Mouse (Mus musculus): ENCODE measurements around the gene Plagl1. TPM values are rescaled to one million over a fixed set of nuclear protein-coding genes. Genes with fewer than 3 reads are reported as not detected.

Plagl1 gene
- total RNA-seq, 2 experiments from 2014 or later = 145 to 147 TPM

- DNase-seq = peak; percentile 86
These were observed 30.5 kb downstream of the Plagl1 start for GRCm38 (mm10) chr10:13090596-13091424.

- DNase-seq = no peak
These were observed 32.7 kb downstream of the Plagl1 start for GRCm38 (mm10) chr10:13092996-13093395.

GRCm38 (mm10) chr10:13098895-13099294 lies 38.6 kb downstream of the Plagl1 start:
- no peak for DNase-seq

GRCm38 (mm10) chr10:13100061-13100648 lies 39.9 kb downstream of the Plagl1 start:
- no peak for DNase-seq

- no peak for DNase-seq
These were observed 42.1 kb downstream of the Plagl1 start for GRCm38 (mm10) chr10:13102360-13102759.

GRCm38 (mm10) chr10:13103838-13104237 lies 43.5 kb downstream of the Plagl1 start:
- no peak for DNase-seq

- DNase-seq = no peak
These were observed 46.8 kb downstream of the Plagl1 start for GRCm38 (mm10) chr10:13106909-13107624.

- DNase-seq = no peak
These were observed 47.8 kb downstream of the Plagl1 start for GRCm38 (mm10) chr10:13108021-13108548.

- DNase-seq = no peak
These were observed 48.5 kb downstream of the Plagl1 start for GRCm38 (mm10) chr10:13108847-13109246.

GRCm38 (mm10) chr10:13109781-13110180 lies 49.5 kb downstream of the Plagl1 start:
- DNase-seq = no peak

GRCm38 (mm10) chr10:13112849-13113248 lies 52.5 kb downstream of the Plagl1 start:
- no peak for DNase-seq

- DNase-seq = no peak
These were observed 53.3 kb downstream of the Plagl1 start for GRCm38 (mm10) chr10:13113641-13114040.

- no peak for DNase-seq
These were observed 54.7 kb downstream of the Plagl1 start for GRCm38 (mm10) chr10:13115030-13115429.

- DNase-seq = peak; percentile 23
These were observed 56.7 kb downstream of the Plagl1 start for GRCm38 (mm10) chr10:13116706-13117665.

- DNase-seq = no peak
These were observed 57.9 kb downstream of the Plagl1 start for GRCm38 (mm10) chr10:13118024-13118769.

- DNase-seq = no peak
These were observed 58.4 kb downstream of the Plagl1 start for GRCm38 (mm10) chr10:13118770-13119102.

- no peak for DNase-seq
These were observed 59.0 kb downstream of the Plagl1 start for GRCm38 (mm10) chr10:13119300-13119699.

GRCm38 (mm10) chr10:13125811-13126210 lies 65.5 kb downstream of the Plagl1 start:
- no peak for DNase-seq

GRCm38 (mm10) chr10:13127335-13127734 lies 67.0 kb downstream of the Plagl1 start:
- peak; percentile 45 for DNase-seq

- DNase-seq = no peak
These were observed 67.6 kb downstream of the Plagl1 start for GRCm38 (mm10) chr10:13127946-13128345.

GRCm38 (mm10) chr10:13133850-13134249 lies 73.5 kb downstream of the Plagl1 start:
- no peak for DNase-seq

All from heart, postnatal 4 days (tissue).